Mouse (Mus musculus): Measurements from ENCODE around the gene Gm49403. TPM values are rescaled to one million over a fixed set of nuclear protein-coding genes. Genes with fewer than 3 reads are reported as not detected.
"Not testable (repeated sequence)": the region's sequence is repeated elsewhere in the genome, so short reads cannot be mapped to it uniquely, and the experiment has no call there.

The Gm49403 gene
- total RNA-seq, 2 experiments from 2014 or later: not detected

DNA sequence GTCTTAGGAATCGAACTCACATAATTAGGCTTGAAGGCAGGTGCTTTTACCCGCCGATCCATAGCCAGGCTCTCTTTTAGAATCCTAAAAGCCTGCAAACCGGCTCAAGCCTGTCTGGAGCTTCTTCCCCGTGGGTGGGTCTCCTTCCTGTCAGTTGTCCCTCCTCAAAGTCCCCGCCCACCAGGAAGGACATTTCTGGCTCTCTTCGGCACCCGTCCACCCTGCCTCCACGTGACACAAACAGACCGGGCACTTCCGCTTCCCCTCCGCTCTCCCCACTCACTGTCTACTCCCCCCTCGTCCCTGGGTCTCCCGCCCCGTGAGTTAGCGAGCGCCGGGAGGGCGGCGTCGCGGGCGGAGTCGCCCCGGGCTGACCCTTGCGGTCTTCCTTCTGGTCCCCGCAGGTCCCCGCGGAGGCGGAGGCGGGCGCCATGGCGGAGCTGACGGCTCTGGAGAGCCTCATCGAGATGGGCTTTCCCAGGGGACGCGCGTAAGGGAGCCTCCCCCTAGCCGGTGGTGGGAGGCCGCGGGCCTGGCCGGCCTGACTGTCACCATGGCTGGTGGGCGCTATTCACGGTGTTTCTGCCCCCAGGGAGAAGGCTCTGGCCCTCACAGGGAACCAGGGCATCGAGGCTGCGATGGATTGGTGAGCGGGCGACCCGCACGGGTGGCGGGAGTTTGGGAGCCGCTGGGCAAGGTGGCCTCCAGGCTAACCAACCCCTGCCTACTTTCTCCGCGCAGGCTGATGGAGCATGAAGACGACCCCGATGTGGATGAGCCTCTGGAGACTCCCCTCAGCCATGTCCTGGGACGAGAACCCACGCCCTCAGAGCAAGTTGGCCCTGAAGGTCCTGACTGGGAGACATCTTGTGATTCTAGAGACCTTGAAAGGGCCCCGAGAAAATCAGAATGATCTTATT is 12.2 kb upstream of the Gm49403 start, which contains the start of gene Ubxn1:
Gene Ubxn1 (plus strand): TSS at position 230 of the 920 bp plus-strand sequence.
- DNase-seq: peak; percentile 97

- peak; percentile 27 for DNase-seq
These were observed 11.4 kb upstream of the Gm49403 start for GRCm38 (mm10) chr19:8872266-8872840.

- no peak for DNase-seq
These were observed 8.7 kb upstream of the Gm49403 start for GRCm38 (mm10) chr19:8875031-8875430.

DNA sequence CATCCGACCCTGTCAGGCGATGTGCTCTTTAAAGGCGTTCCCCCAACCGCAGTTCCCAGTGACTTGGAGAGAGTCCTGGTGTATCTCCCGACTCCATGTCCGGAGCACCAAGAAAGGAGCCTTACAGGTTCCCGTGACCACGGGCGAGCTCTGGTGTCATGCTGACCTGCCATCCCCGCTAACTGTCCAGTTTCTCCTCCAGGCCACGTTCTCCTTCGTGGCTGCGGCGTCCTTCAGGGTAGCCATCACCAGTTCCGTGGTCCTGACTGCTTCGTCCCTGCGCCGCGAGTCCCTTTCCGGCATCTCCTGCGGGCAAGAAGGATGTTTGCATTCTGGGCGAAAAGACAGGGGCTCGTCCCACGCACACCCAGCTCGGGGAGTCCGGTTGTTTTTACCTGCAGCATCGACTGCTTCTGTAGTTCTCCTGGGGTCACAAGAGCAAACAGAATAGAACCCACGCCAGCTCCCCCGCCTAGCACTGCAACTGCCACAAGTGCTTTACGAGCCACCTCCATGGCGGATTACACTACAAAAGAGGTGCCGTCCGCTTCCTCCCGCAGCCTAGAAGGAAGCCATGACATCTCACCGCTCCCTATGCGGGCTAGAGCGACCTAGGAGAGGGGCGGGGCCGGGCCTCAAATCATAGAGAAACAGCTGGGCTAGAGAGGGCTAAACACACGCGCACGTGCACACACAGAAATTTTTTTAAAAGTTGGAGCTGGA is 3.3 kb upstream of the Gm49403 start, which contains the start of gene Uqcc3:
Gene Uqcc3 (minus strand): TSS at position 613 of the 723 bp plus-strand sequence.
- peak; percentile 93 for DNase-seq

GRCm38 (mm10) chr19:8881034-8881392 is 2.7 kb upstream of the Gm49403 start:
- DNase-seq: no peak

- no peak for DNase-seq
These were observed 3.3 kb downstream of the Gm49403 start for GRCm38 (mm10) chr19:8886916-8887584.

DNA sequence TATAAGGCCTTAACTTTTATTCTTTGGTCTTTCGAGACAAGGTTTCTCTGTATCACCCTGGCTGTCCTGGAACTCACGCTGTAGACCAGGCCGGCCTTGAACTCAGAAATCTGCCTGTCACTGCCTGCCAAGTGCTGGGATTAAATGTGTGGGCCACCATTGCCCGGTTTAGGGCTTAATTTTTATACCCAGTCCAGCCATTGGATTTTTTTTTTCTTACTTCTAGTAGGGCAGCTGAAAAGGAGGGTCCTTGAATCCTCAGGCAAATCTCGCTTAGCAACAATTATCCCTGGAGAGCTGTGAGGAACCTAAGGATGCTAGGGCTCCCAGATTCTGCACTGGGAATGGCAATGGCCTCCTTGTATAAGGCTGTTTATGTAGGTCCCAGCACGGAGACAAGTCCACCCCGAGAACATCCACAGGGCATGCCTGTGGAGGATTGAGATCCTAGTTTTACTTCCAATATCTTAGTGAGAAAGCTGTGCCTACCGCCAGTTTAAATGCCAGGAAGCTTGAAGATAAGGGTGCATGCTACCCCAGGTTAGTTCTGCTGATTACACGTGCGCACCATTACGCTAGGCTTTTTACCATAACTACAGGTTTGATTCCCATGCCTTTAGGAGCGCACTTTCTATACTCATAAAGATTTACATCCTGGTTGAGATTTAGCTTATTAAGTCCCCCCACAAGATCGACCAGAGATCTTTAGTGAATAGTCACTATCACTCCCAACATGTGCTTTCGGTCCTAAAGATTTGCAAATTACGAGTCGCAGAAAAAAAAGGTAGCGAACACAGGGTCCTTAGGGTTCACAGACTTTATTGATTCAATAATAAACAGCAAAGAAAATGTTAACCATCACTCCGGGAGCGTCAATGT is 4.1 kb downstream of the Gm49403 start:
- DNase-seq: no peak

- DNase-seq: peak; percentile 96
These were observed 5.0 kb downstream of the Gm49403 start, which contains the start of the genes 1810009A15Rik and Gm49416 for GRCm38 (mm10) chr19:8888511-8889385. Gene 1810009A15Rik, plus strand, starts transcription at chr19:8888853. Gene Gm49416, plus strand, starts transcription at chr19:8888926.

DNA sequence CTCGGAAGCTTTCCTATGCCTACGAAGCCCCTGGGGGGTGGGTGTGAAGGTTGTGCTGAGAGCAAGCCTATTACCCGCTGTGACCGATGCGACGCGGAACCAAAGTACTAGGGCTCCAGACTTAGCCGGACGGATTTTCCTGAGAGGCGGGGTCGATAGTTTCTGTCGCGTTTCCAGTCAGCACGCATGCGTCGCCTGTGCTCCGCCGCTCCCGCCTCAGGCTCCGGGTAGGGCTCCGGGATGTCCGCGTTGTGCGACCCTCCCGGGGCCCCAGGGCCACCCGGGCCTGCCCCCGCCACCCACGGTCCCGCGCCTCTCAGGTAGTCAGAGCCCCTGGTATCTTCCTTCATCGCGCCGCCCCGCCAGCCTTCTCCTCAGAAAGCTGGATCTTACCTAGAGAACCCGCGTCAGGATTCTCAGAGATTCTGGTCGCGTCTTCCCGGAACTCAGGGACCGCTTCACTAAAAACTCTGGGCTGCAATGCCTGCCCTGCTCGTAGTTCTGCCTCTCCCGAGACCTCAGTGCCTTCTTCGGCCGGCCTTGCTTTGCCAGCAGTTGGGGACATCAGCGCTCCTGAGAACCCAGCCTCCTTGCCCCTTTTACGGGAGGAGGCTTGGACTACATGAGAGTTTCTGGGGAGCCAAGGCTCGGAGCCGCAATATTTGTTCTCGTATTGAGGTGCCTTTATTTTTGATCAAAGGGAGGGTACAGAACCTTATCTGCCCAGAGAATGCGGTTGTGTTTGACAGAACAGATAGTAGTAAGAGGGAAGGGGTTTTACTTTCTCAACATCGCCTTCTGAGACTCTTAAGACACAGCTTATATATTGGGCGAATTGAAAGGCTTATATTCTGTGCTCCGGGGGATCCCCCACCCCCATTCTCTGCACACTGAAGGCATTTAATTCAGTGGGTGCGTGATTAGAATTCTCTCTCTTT is 9.4 kb downstream of the Gm49403 start, which contains the start of gene Ints5:
Gene Ints5 (plus strand): TSS at position 177 of the 938 bp plus-strand sequence.
- DNase-seq: peak; percentile 91

DNA sequence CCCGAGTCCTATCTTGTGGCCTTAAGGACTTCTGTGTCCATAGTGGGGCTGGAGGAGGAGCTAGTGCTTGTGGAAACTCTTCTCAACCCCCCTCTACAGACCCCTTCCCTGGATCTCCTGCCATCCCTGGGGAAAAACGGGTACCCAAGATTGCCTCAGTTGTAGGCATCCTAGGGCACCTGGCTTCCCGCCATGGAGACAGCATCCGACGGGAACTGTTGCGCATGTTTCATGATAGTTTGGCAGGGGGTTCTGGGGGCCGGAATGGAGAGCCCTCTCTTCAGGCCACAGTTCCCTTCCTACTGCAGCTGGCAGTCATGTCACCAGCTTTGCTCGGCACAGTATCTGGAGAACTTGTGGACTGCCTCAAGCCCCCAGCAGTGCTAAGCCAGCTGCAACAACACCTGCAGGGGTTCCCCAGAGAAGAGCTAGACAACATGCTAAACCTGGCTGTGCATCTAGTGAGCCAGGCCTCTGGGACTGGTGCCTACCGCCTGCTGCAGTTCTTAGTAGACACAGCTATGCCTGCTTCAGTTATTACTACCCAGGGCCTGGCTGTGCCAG is 11.7 kb downstream of the Gm49403 start:
- DNase-seq: no peak

DNA sequence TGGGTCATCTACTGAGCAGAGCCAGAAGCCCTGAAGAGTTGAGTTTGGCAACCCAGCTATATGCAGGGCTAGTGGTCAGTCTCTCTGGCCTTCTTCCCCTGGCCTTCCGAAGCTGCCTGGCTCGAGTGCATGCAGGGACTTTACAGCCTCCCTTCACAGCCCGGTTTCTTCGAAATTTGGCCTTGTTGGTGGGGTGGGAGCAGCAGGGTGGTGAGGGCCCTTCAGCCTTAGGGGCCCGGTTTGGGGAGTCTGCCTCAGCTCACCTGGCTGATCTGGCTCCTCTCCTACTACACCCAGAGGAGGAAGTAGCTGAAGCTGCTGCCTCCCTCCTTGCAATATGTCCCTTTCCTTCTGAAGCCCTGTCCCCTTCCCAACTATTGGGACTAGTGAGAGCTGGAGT is 12.5 kb downstream of the Gm49403 start:
- not testable (repeated sequence) for DNase-seq

DNA sequence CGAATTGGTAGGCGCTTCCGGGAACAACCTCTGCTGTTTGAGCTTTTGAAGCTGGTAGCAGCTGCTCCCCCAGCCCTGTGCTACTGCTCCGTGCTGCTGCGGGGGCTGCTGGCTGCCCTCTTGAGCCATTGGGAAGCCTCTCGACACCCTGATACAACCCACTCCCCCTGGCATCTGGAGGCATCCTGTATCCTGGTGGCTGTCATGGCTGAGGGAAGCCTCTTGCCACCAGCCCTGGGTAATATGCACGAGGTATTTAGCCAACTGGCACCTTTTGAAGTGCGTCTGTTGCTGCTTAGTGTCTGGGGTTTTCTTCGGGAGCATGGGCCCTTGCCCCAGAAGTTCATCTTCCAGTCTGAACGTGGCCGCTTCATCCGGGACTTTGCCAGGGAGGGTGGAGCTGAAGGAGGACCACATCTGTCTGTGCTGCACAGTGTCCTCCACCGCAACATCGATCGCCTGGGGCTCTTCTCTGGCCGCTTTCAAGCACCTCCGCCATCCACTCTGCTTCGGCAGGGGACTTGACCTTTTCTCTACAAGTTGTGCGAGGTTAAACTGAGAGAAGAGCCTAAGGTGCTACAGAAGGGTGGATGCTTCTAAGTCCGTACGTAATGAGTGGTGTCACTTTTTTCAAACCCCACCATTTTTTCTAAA is 13.6 kb downstream of the Gm49403 start:
- peak; percentile 72 for DNase-seq

DNA sequence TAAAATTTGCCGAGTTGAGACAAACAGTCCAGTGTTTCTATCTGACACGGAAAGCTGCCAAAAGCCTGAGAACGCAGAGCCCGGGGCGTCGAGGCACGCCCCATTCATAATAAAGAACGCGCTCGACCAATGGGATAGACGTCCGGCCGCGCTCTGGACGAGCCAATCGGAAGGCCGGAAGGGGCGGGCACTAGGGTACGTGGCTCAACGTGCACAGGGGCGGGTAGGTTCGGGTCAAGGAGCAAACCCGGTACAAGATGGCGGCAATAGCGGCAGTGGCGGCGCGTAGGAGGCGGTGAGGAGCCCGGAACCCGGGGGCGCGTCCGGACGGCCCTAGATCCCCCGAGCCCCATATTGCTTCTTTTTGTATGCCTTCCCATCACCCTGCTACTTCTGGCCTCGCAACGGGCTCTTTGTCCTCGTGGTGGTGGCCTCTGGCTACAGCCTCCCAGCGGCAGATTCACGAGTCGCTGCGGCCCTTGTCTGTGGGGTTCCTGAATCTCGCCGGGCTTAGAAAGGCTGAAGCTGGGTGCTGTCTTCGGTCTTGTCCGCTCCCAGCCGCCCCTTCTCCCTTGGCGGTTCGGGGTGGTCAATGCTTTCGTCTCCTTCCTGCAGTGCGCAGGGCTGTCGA is 14.2 kb downstream of the Gm49403 start, which contains the start of gene Ganab:
Gene Ganab (plus strand): TSS at position 207 of the 631 bp plus-strand sequence.
- peak; percentile 96 for DNase-seq

DNA sequence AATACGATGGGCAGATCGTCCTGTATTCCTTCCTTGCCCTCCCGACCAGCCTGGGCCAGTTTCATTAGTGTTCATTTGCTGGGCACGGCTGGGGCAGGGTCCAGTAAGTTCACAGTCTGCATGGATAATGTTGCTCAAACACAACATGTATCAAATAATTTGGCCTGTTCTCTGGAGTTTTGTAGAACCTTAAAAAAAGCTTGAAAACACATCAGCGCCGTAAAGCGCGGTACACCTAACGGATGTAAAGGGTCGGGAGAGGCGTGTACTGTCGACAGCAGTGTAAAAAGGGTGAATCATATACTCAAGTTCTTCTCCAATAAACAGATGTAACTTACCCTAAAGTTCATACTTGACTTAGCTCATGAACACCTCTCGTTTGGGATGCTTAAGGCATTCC is 14.8 kb downstream of the Gm49403 start:
- DNase-seq: no peak

GRCm38 (mm10) chr19:8899079-8899478 is 15.3 kb downstream of the Gm49403 start:
- no peak for DNase-seq

DNA sequence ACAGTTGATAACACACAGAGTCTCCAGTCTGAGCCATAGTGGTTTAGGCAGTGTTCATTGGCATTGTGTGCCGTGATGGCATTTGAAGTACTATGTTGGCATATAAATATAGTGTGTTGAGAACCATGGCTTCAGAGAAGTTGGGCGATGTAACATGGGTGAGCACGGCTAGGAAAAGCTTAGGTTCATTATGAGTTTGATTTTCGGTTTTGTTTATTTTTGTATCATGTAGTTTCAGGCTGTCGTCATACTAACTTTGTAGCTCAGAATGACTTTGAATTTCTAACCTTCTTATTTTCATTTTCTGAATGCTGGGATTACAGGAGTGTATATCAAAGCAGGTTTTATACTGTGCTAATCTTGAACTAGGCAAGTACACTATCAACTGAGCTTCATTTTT is 19.7 kb downstream of the Gm49403 start:
- no peak for DNase-seq

DNA sequence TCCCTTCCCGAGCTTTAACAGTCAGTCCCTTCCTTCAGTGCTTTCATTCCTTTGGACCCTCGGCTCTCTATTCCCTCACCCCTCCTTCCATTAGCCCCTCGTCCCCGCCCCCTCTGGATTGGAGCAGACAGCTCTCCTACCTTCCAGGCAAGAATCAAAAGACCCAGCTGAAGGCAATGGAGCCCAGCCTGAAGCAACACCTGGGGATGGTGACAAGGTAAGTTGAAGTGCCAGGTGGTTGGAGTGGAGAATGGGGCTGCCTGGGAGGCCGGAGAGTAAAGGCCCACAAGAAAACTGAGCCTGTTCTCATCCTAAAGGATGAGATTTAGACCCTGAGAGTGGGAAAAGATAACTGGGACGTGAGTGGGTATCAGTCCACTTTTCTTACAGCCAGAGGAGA is 24.8 kb downstream of the Gm49403 start:
- no peak for DNase-seq

Measured in adrenal gland, postnatal 10 days (tissue).